Mouse (Mus musculus): ENCODE results near the gene Atad1.
"Not testable (repeated sequence)": the region's sequence is repeated elsewhere in the genome, so short reads cannot be mapped to it uniquely, and the experiment has no call there.

Atad1 gene

DNA sequence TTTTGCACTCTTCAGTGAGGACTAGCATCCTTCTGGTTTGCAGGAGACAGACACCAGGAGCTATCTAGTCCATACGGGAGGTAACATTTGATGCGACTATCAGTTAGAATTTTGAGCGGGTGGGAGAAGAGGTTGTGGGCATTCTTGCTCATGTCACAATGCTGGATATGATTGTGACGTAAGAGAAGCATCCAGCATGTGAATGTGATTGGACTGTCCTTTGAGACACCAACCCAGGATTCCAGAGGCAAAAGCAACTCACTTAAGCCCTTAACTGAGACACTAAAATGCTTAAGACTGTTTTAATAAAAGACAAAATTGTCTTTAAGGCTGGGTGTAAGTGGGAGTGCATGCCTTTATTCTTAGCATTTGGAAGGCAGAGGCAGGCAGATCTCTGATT, at the start of gene Atad1:
TSS of gene Atad1 (minus strand) at position 101 of the 400 bp plus-strand sequence.
- DNase-seq = no peak

- DNase-seq = not testable (repeated sequence)
Measured at GRCm38 (mm10) chr19:32788016-32788415, 48.4 kb upstream of the Atad1 start.

GRCm38 (mm10) chr19:32787388-32787787, 47.8 kb upstream of the Atad1 start:
- DNase-seq = not testable (repeated sequence)

- DNase-seq = no peak
Measured at GRCm38 (mm10) chr19:32781305-32782071, 41.9 kb upstream of the Atad1 start.

DNA sequence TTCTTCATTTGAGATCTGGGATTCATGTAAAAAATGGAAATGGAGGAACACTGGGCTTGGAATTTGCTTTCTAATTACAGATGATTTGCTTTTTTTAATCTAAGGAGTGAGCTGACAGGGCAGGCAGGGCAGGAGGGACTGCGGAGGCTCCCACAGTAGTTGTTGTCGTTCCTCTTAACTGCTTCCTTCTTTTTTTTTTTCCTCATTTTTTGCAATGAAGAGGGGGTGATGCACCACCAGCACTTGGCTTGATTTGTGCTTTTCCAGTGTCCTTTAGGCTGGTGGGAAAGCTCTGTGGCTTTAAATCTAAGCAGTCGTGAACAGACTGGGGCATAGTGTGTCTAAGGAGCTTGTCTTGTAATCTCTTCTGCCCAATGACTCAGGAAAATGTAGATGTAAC, 39.5 kb upstream of the Atad1 start:
- no peak for DNase-seq

- no peak for DNase-seq
Measured at GRCm38 (mm10) chr19:32778411-32778810, 38.8 kb upstream of the Atad1 start.

GRCm38 (mm10) chr19:32762493-32762892, 22.9 kb upstream of the Atad1 start:
- no peak for DNase-seq

DNA sequence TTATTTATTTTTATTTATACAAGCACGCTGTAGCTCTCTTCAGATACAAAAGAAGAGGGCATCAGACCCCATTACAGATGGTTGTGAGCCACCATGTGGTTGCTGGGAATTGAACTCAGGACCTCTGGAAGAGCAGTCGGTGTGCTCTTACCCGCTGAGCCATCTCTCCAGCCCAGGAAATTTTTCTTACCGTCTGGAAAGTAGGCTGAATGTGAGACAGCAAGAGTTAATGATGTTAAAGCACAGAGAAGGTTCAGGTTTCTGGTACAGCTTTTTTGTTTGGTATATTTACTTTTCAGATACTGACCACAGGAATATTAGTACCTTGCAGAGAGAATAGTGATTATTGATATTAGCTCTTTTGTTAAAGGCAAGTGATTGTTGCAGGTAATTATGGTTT, 21.6 kb upstream of the Atad1 start:
- DNase-seq = no peak

DNA sequence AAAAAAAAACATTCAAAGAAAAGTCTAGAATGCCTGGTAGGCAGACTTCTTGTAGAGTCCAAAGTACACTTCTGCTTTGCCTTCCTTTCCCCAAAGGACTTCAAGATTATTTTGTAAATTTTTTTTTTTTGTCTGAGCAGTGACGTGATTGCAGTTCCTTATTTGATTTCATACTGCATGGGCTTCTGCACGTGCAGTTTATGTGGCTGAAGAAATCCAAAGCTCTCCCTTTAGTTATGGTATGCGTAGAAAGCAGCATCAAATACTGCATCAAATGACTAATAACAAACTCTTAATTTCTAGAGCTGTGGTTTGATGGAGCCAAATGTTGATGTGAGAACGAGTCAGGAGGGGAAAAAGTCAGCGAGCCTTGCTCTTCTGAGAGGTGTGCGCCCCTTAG, 20.9 kb upstream of the Atad1 start:
- DNase-seq = no peak

GRCm38 (mm10) chr19:32759357-32760024, 19.9 kb upstream of the Atad1 start:
- DNase-seq = no peak

DNA sequence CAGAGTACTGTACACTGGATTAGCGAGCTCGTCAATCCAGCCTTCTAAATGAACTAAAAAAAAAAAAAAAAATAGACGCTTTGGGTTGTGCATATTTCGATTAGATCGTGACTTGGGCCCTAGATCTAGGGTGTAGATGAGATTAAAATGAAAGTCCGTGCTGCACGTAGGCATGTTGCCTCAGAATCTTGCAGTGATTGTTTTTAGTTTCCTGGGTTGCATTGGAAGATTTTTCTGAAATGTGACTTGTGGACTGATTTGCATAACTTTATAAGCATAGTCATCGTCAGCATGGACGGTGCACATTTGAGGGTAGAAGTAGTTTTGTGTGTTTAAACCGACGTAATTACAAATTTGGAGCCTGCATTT, 19.2 kb upstream of the Atad1 start:
- DNase-seq = no peak

GRCm38 (mm10) chr19:32757831-32758792, 18.5 kb upstream of the Atad1 start:
- peak; percentile 61 for DNase-seq

GRCm38 (mm10) chr19:32756900-32757725, 17.5 kb upstream of the Atad1 start, which contains the start of gene Pten:
Pten (plus strand) TSS chr19:32757497.
- DNase-seq = peak; percentile 99

DNA sequence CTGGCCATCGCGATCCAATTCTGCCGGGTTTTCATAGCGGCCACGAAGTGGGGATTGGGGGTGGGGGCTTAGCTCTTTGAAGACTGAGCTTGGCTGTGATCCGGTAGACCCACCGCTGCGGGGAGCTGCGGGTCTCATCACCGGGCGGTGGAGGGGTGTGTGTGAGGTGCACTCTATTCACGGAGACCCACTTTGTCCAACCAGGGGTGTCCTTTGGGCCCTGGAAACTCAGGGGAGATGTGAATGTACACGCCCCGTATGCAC, 17.0 kb upstream of the Atad1 start:
- no peak for DNase-seq

GRCm38 (mm10) chr19:32755792-32756635, 16.4 kb upstream of the Atad1 start:
- DNase-seq = peak; percentile 98

GRCm38 (mm10) chr19:32755104-32755791, 15.7 kb upstream of the Atad1 start:
- DNase-seq = peak; percentile 17

- peak; percentile 69 for DNase-seq
Measured at GRCm38 (mm10) chr19:32754188-32755000, 14.8 kb upstream of the Atad1 start.

DNA sequence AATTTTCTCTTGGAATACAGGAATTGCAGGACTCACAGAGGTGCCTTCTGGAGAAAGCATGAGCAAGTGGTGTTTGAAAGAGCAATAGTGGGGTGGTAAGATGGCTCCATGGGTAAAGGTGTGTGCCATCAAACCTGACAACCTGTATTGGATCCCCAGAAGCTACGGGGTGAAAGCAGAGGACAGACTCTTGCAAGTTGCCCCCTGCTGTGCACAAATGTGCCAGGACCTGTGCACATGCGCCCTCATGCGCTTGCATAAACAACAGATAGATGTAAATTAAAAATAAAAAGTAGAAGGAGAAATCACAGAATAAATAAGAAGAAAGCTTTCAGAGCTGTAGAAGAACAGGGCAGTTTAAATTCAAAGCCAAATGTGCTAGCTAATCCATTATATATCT, 13.8 kb upstream of the Atad1 start:
- DNase-seq = no peak

GRCm38 (mm10) chr19:32752357-32752756, 12.8 kb upstream of the Atad1 start:
- no peak for DNase-seq

- peak; percentile 78 for DNase-seq
Measured at GRCm38 (mm10) chr19:32749425-32749824, 9.8 kb upstream of the Atad1 start.
